Mouse (Mus musculus): Measurements from ENCODE around the gene Sema4a.

GRCm38 (mm10) chr3:88410645-88411031 lies 50.3 kb downstream of the Sema4a start:
- TF ChIP-seq CTCF (IDR thresholded peaks at IDR 0.05; ENCODE audit: borderline replicate concordance, extremely low read depth, insufficient read depth, insufficient read length) (no peak), POLR2A (IDR thresholded peaks at IDR 0.05; ENCODE audit: borderline replicate concordance, extremely low read depth, insufficient read depth, insufficient read length, poor library complexity, severe bottlenecking) (no peak)
